Mouse (Mus musculus) kidney, adult 2 months (tissue): Measurements from ENCODE around the gene Idh3a. TPM values are rescaled to one million over a fixed set of nuclear protein-coding genes. Genes with fewer than 3 reads are reported as not detected.

Experiments
- DNase-seq: peaks from one replicate; pipeline ENCODE4 v3.0.0; 2021
- H3K27ac ChIP-seq: fragments of 200-500 bp; 2 replicates; pipeline ENCODE4 v1.5.1; 2012; ENCODE audit warnings: low read depth, low read length, control low read depth, inconsistent platforms; ENCODE audit not compliant: insufficient read depth
- H3K27me3 ChIP-seq: fragments of 200-500 bp; replicated peaks from 2 replicates; pipeline ENCODE4 v1.6.1; 2012; ENCODE audit warnings: mild to moderate bottlenecking, moderate library complexity, low read length, inconsistent platforms; ENCODE audit not compliant: control insufficient read depth, insufficient read depth
- H3K36me3 ChIP-seq: fragments of 200-500 bp; 2 replicates; pipeline ENCODE4 v1.6.1; 2012; ENCODE audit warnings: mild to moderate bottlenecking, moderate library complexity, low read length, inconsistent platforms; ENCODE audit not compliant: control insufficient read depth, insufficient read depth
- H3K4me1 ChIP-seq: fragments of 200-500 bp; 2 replicates; pipeline ENCODE4 v1.6.1; 2011; ENCODE audit warnings: low read length; ENCODE audit not compliant: control insufficient read depth, insufficient read depth
- H3K4me3 ChIP-seq: fragments of 200-500 bp; 2 replicates; pipeline ENCODE4 v1.5.1; 2011; ENCODE audit warnings: mild to moderate bottlenecking, low read depth, low read length, control low read depth; ENCODE audit not compliant: insufficient read depth
- CTCF ChIP-seq: fragments of 200-500 bp; conservative IDR thresholded peaks from 2 replicates; pipeline ENCODE4 v1.5.1; 2011; ENCODE audit warnings: low read depth, mild to moderate bottlenecking, control low read depth, low read length, moderate library complexity, mixed read lengths; ENCODE audit not compliant: insufficient read depth, insufficient read length
- POLR2A ChIP-seq: fragments of 200-500 bp; IDR thresholded peaks from one replicate; pipeline ENCODE4 v1.6.1; 2011; ENCODE audit warnings: low read depth, low read length, control low read depth
- WGBS: fragments of 180-500 bp; shearing (Covaris S2); methylation state at CpG from one replicate; pipeline ENCODE4 v1.1.7; 2018; 5-methylcytosine and 5-hydroxymethylcytosine counted together
- polyA plus RNA-seq: library from polyadenylated mRNA; depleted of rRNA; stranded (reverse); fragments of >200 nt; gene quantifications from 2 replicates; pipeline ENCODE4 v1.2.3, GENCODE M21; 2012

The Idh3a gene
- polyA plus RNA-seq, 1 experiment, result 122 TPM

DNA sequence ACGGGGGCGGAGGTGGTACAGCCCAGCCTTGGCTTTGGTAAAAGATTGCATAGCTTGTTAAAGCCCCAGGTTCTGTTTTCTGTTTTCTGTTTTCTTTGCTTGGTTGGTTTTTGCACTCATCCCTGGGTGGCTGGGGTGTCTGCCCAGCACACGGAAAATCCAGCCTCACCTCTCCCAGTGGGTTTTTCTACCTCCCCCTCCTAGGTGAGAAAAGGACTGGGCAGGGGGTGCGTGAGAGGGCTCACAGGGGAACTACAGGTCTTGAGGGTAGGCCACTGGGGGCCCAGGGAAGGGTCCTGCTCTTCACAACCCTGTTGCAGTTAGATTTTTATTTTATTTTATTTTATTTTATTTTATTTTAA is 41.2 kb upstream of the Idh3a start:
- no peak for DNase-seq
- Histone ChIP-seq H3K27ac (no peak overlapping the region), H3K4me3 (no peak overlapping the region), H3K27me3 (no peaks in the 10 kb centered on the region), H3K36me3 (no peaks in the 10 kb centered on the region), H3K4me1 (no peaks in the 10 kb centered on the region)
- TF ChIP-seq POLR2A (no peak), CTCF (no peak)
- WGBS, result 72% methylated on average over 4 of the region's 4 CpGs

DNA sequence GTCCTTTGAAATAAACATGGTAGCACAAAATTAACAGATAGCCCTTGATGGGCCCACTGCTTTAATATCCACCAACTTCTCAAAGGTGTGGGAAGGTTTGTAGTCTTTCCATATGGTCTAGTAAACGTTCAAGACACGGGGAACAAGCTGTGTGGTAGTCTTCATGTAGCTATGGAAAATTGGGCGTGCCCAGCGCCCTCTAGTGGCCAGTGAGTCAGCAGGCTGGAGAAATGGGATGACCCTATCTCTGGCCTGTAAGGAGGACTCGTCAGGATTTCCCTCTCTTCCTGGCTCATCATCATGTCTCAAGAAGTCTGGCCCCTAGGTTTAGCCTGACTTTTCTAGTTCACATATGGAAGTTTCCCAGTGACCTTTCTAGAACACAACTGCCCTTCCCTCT is 38.6 kb upstream of the Idh3a start:
- Histone ChIP-seq H3K4me3 (no peak overlapping the region), H3K27me3 (no peaks in the 10 kb centered on the region), H3K27ac (no peak overlapping the region), H3K36me3 (no peaks in the 10 kb centered on the region), H3K4me1 (no peaks in the 10 kb centered on the region)
- TF ChIP-seq POLR2A (no peak), CTCF (peak; percentile 91)
- 11% methylated on average over 5 of the region's 5 CpGs for WGBS
- peak; percentile 68 for DNase-seq

DNA sequence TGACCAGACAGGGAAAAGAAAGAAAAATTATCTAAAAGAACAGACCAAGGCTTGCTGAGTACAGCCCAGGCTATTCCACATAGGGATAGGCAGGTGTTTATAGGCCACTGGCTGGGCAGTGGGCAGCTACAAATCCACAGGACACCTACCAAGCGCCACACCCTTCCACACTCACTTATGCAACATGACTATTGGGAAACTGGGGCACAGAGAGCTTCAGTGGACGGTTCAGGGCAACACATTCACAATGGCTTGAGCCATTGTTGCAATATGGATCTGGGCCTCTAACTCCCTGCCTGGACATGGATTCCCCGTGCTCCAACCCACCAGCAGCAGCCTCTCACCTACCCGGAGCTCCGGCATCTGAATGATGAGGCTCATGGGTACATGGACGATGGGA is 36.7 kb upstream of the Idh3a start:
- no peaks in the 10 kb centered on the region for H3K27me3 ChIP-seq
- H3K4me3 ChIP-seq, result no peak overlapping the region
- no peak overlapping the region for H3K27ac ChIP-seq
- no peaks in the 10 kb centered on the region for H3K4me1 ChIP-seq
- H3K36me3 ChIP-seq, result no peaks in the 10 kb centered on the region
- TF ChIP-seq POLR2A, result no peak
- no peak for TF ChIP-seq CTCF
- DNase-seq, result no peak
- WGBS, result 90% methylated on average over 6 of the region's 6 CpGs

DNA sequence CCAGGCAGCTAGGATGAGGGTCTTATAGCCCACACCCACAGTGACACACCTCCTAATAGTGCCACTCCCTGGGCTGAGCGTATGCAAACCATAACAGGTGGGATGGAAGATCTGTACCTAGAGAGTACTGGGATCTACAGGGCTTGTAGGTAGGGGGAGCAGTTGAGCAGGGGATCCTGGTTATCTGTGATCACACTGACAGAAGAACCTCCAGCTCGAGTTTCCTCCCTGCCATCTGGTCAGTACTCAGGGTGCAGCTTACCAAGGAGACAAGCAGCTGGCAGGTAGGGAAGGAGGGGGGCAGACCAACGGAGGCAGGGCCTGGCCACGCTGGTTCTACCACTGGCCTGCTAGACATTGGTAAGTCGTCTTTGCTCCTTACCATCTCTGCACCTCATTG is 33.7 kb upstream of the Idh3a start:
- Histone ChIP-seq H3K27ac (no peak overlapping the region), H3K4me1 (no peaks in the 10 kb centered on the region), H3K4me3 (no peak overlapping the region), H3K36me3 (no peaks in the 10 kb centered on the region), H3K27me3 (no peaks in the 10 kb centered on the region)
- TF ChIP-seq POLR2A (no peak), CTCF (peak; percentile 56)
- 32% methylated on average over 5 of the region's 5 CpGs for WGBS
- DNase-seq, result peak; percentile 44

DNA sequence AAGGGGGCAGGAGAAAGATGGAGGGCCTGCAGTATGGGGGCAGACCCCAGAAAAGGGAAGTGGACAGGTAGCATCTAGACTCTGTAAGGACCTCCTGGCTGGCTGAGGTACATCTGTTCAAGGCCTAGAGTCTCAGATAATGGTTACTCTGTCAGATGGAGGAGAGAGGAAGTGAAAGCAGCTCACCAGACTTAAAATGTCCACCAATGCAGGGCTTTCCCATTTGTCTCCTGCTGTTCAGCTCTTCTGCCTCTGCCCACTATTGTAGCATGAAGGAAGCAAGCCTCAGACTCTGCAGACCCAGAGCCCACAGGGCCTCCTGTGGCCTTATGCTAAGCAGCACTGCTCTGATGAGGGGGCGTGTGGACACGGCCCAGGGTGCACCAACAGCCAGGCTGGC is 31.1 kb upstream of the Idh3a start:
- Histone ChIP-seq H3K36me3 (no peaks in the 10 kb centered on the region), H3K4me1 (no peaks in the 10 kb centered on the region), H3K27me3 (no peaks in the 10 kb centered on the region), H3K27ac (no peak overlapping the region), H3K4me3 (no peak overlapping the region)
- TF ChIP-seq POLR2A (no peak), CTCF (no peak)
- DNase-seq, result no peak
- WGBS, result 84% methylated on average over 2 of the region's 2 CpGs

DNA sequence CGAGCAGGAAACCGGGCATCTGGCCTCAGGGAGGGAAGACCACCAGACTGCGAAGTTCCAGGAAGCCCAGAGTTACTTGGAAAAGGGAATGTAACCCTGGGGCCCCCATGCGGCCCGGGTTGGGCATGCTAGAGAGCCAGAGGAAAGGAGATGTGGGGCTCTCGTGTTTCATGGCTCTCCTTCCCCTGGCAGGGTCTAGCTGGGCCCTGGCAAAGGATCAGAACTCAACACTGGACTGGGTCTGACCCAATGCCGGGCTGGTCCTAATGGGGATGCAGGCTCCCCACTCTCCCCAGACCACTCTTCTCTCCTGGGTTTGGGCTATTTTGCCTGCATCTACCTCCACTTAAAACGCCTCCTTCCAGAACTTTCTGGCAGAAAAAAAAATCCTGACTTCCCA is 27.4 kb upstream of the Idh3a start:
- Histone ChIP-seq H3K4me3 (no peak overlapping the region), H3K27ac (no peak overlapping the region), H3K36me3 (no peaks in the 10 kb centered on the region), H3K27me3 (no peaks in the 10 kb centered on the region), H3K4me1 (no peaks in the 10 kb centered on the region)
- 82% methylated on average over 8 of the region's 8 CpGs for WGBS
- TF ChIP-seq CTCF (no peak), POLR2A (no peak)
- no peak for DNase-seq

DNA sequence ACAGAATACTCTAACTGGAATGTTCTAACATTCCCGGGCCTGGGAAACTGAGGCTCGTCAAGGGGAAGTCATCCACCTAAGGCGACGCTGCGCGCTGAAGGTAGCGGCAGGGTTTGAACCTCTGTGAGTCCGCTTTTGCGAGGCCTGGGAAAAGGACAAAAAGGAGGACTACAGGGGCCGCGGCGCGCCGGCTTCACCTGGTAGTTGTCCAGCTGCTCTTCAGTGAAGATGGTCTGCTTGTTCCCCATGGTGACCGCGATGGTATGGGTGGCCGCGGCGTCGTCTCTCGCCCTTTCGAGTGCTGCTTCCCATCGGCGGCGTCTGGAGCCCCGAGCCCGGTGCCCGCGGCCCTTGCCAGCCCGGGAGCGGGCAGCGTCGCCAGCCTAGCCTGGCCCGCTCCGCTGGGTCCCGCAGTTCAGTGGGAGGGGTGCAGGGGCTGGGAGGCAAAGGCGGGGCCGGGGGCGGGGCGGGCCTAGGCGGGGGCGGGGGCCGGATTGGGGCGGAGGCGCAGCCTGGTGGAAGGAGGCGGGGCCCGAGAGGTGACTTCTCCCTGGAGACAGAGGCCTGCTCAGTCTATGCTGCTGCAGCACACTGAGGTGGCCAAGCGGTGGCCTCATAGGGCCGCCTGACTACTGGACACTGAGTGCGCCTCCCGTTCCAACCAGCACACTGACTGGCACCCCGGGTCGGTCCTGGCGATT is 26.2 kb upstream of the Idh3a start, which contains the start of gene Cib2:
Gene Cib2 (minus strand): TSS at position 448 of the 701 bp plus-strand sequence.
- Histone ChIP-seq H3K27ac (no peak within 1 kb of the TSS), H3K27me3 (no peaks in the 10 kb centered on the region), H3K4me3 (peak within 1 kb of the TSS; percentile 54), H3K4me1 (no peaks in the 10 kb centered on the region), H3K36me3 (no peaks in the 10 kb centered on the region)
- peak; percentile 93 for DNase-seq
- TF ChIP-seq CTCF (peak; percentile 52), POLR2A (peak; percentile 65)
- WGBS, result 3% methylated on average over 54 of the region's 54 CpGs
